Mouse (Mus musculus) layer of hippocampus, postnatal 10 days (tissue): ENCODE data around the gene 1700017B05Rik. TPM values are rescaled to one million over a fixed set of nuclear protein-coding genes. Genes with fewer than 3 reads are reported as not detected.
"Not testable (repeated sequence)": the region's sequence is repeated elsewhere in the genome, so short reads cannot be mapped to it uniquely, and the experiment has no call there.

Source experiments
- DNase-seq, 2 experiments: peaks; one replicate each; pipeline ENCODE4 v3.0.0; 2021; ENCODE audit warnings: low spot score in 2 of 2
- long read RNA-seq: library from polyadenylated mRNA; stranded (forward); transcript quantifications from one replicate; pipeline ENCODE4 v2.0.0, GENCODE M21; 2023
- total RNA-seq, 2 experiments: library from RNA; stranded (reverse); gene quantifications; 2 replicates each; pipeline ENCODE4 v1.2.3; 2021

1700017B05Rik gene
- 10 to 100 TPM; 22.5 to 26.7 TPM for total RNA-seq
- long read RNA-seq, full-length matches to known transcripts = 4 of 11 reads
- long read RNA-seq, partial matches to known transcripts = 6 of 11 reads
- long read RNA-seq, other reads (novel, unspliced or antisense) = 1 of 11 reads

GRCm38 (mm10) chr9:57261913-57262794, at the start of gene 1700017B05Rik:
TSS of gene 1700017B05Rik (minus strand) at chr9:57262612.
- DNase-seq = peak; percentile 73 to 81

GRCm38 (mm10) chr9:57310895-57311294, 48.5 kb upstream of the 1700017B05Rik start:
- no peak for DNase-seq

- no peak for DNase-seq
Measured at GRCm38 (mm10) chr9:57309353-57309752, 46.9 kb upstream of the 1700017B05Rik start.

GRCm38 (mm10) chr9:57307456-57307855, 45.0 kb upstream of the 1700017B05Rik start:
- no peak for DNase-seq

- not testable (repeated sequence) for DNase-seq
Measured at GRCm38 (mm10) chr9:57304716-57305115, 42.3 kb upstream of the 1700017B05Rik start.

GRCm38 (mm10) chr9:57304251-57304650, 41.8 kb upstream of the 1700017B05Rik start:
- DNase-seq = no peak

GRCm38 (mm10) chr9:57303356-57303755, 40.9 kb upstream of the 1700017B05Rik start:
- no peak for DNase-seq

GRCm38 (mm10) chr9:57300825-57301224, 38.4 kb upstream of the 1700017B05Rik start:
- no peak for DNase-seq

GRCm38 (mm10) chr9:57299790-57300477, 37.5 kb upstream of the 1700017B05Rik start:
- DNase-seq = no peak

- DNase-seq = no peak
Measured at GRCm38 (mm10) chr9:57297938-57298337, 35.5 kb upstream of the 1700017B05Rik start.

- DNase-seq = no peak
Measured at GRCm38 (mm10) chr9:57296277-57296676, 33.9 kb upstream of the 1700017B05Rik start.

- DNase-seq = no peak
Measured at GRCm38 (mm10) chr9:57295666-57296065, 33.3 kb upstream of the 1700017B05Rik start.

- DNase-seq = no peak
Measured at GRCm38 (mm10) chr9:57294905-57295304, 32.5 kb upstream of the 1700017B05Rik start.

GRCm38 (mm10) chr9:57287183-57287582, 24.8 kb upstream of the 1700017B05Rik start:
- no peak for DNase-seq

- no peak for DNase-seq
Measured at GRCm38 (mm10) chr9:57283311-57283710, 20.9 kb upstream of the 1700017B05Rik start.

GRCm38 (mm10) chr9:57282686-57283085, 20.3 kb upstream of the 1700017B05Rik start:
- DNase-seq = no peak

- no peak for DNase-seq
Measured at GRCm38 (mm10) chr9:57281549-57281948, 19.1 kb upstream of the 1700017B05Rik start.

GRCm38 (mm10) chr9:57279441-57279840, 17.0 kb upstream of the 1700017B05Rik start:
- no peak for DNase-seq

GRCm38 (mm10) chr9:57278268-57278667, 15.9 kb upstream of the 1700017B05Rik start:
- DNase-seq = no peak

GRCm38 (mm10) chr9:57276311-57276710, 13.9 kb upstream of the 1700017B05Rik start:
- DNase-seq = peak; percentile 65 to 67

GRCm38 (mm10) chr9:57273805-57274494, 11.5 kb upstream of the 1700017B05Rik start:
- peak in 1 of 2 experiments; percentile 3 for DNase-seq
